Mouse (Mus musculus) G1E (cell line): ENCODE data around the gene Rcan1. TPM values are rescaled to one million over a fixed set of nuclear protein-coding genes. Genes with fewer than 3 reads are reported as not detected.

Experiments used
- ATAC-seq: 2 replicates; pipeline ENCODE4 v1.8.0; 2016; ENCODE audit warnings: mild to moderate bottlenecking; ENCODE audit not compliant: insufficient number of reproducible peaks, poor library complexity, low FRiP score, severe bottlenecking; ENCODE audit errors: extremely low read depth
- DNase-seq: peaks from one replicate; pipeline ENCODE4 v3.0.0; 2012; ENCODE audit warnings: low spot score
- H3K27me3 ChIP-seq: 2 replicates; pipeline ENCODE4 v1.6.1; 2012; ENCODE audit warnings: mild to moderate bottlenecking, low read length, inconsistent platforms; ENCODE audit not compliant: insufficient read depth
- H3K36me3 ChIP-seq: replicated peaks from 2 replicates; pipeline ENCODE3; 2012; ENCODE audit warnings: mild to moderate bottlenecking, inconsistent platforms
- H3K4me1 ChIP-seq: 2 replicates; pipeline ENCODE4 v1.6.1; 2012; ENCODE audit warnings: low read depth, low read length, inconsistent platforms, mixed read lengths; ENCODE audit not compliant: insufficient read depth
- H3K4me3 ChIP-seq: 2 replicates; pipeline ENCODE4 v1.5.1; 2012; ENCODE audit warnings: low read depth, mild to moderate bottlenecking, inconsistent platforms, low read length, moderate library complexity, mixed read lengths
- H3K9me3 ChIP-seq: replicated peaks from 2 replicates; pipeline ENCODE4 v1.6.1; 2012; ENCODE audit warnings: inconsistent platforms
- CTCF ChIP-seq: IDR thresholded peaks from 2 replicates; pipeline ENCODE4 v1.5.1; 2012; ENCODE audit warnings: low read depth, low read length, inconsistent platforms, mixed read lengths
- GATA1 ChIP-seq: IDR thresholded peaks from 2 replicates; pipeline ENCODE4 v1.6.1; 2012; ENCODE audit warnings: borderline replicate concordance, low read length, inconsistent platforms, mixed read lengths
- GATA2 ChIP-seq: IDR thresholded peaks from 2 replicates; pipeline ENCODE4 v1.6.1; 2012; ENCODE audit warnings: low read depth, low read length, inconsistent platforms, borderline replicate concordance
- POLR2AphosphoS5 ChIP-seq: IDR thresholded peaks from 2 replicates; pipeline ENCODE4 v1.6.1; 2012; ENCODE audit warnings: low read depth, low read length, inconsistent platforms; ENCODE audit not compliant: insufficient replicate concordance
- TAL1 ChIP-seq: conservative IDR thresholded peaks from 2 replicates; pipeline ENCODE4 v1.6.1; 2012; ENCODE audit warnings: low read depth, low read length, inconsistent platforms, mixed read lengths
- polyA plus RNA-seq: library from polyadenylated mRNA; stranded (reverse); fragments of >175 nt; gene quantifications from 2 replicates; pipeline ENCODE4 v1.2.3, GENCODE M21; 2012
- total RNA-seq, 2 experiments: library from RNA; stranded (forward) in 1 of 2; stranded (reverse) in 1 of 2; fragments of 200-1000 nt in 1 of 2; fragments of >200 nt in 1 of 2; fragmentation: Nextera tagmentation in 1 of 2; gene quantifications; 2 replicates each; pipeline ENCODE4 v1.2.3; 2014 to 2017

The Rcan1 gene
- total and polyA plus RNA-seq, 3 experiments: 12.3 to 16.1 (median 14.2) TPM

DNA sequence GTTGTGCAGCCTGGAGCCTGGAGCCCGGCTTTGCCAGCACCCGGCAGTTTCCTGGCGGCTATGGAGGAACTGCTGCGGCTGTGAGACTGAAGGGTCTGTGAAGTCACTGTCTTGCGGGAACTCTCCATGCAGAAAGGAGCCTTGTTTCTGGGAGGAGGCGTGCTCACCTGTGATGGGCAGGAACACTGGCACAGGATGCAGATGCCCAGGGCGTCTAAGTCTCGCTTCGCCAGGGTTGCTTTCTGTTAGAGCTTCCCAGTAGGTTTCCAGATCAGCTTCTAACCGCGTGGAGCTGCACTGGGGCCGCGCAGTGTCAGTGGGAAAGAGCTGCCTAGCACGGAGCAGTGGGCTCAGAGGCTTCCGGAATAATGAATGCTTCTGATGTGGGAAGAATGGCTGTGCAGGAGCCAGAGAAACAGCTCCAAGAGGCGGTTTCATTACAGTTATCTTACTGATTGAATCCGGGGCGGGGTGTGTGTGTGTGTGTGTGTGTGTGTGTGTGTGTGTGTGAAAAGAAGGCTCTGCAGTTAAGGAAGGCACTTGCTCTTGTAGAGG lies 35.2 kb downstream of the Rcan1 start:
- Histone ChIP-seq H3K36me3 (peaks cover 59% of the 10 kb centered on the region), H3K27me3 (no peaks in the 10 kb centered on the region), H3K4me1 (peaks cover 9% of the 10 kb centered on the region), H3K4me3 (no peak overlapping the region), H3K9me3 (no peaks in the 10 kb centered on the region)
- ATAC-seq: no peak
- TF ChIP-seq TAL1 (no peak), POLR2AphosphoS5 (no peak), CTCF (no peak), GATA2 (no peak), GATA1 (no peak)
- no peak for DNase-seq

DNA sequence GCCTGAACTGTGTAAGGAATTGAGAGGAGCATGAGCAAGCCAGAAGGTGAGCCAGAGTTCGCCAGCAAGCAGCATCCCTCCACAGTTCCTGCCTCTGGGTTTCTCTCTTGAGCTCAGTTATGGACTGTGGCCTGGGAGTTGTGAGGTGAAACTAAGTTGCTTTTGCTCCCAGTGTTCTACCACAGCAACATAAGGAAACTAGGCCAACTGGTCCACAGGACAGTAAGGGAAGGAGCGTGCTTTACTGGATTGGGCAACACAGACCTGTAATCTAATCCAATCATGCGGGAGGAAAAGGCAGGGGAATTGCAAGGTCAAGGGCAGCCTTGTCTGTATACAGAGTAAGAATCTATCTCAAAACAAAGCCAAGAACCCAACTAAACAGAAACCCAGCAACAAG lies 37.5 kb downstream of the Rcan1 start:
- TF ChIP-seq TAL1: no peak
- no peak for TF ChIP-seq GATA2
- no peak for TF ChIP-seq GATA1
- TF ChIP-seq POLR2AphosphoS5: no peak
- no peak for TF ChIP-seq CTCF
- DNase-seq (no peak), ATAC-seq (no peak)
- Histone ChIP-seq H3K9me3 (no peaks in the 10 kb centered on the region), H3K36me3 (peaks cover 58% of the 10 kb centered on the region), H3K27me3 (no peaks in the 10 kb centered on the region), H3K4me3 (no peak overlapping the region), H3K4me1 (peaks cover 8% of the 10 kb centered on the region)

DNA sequence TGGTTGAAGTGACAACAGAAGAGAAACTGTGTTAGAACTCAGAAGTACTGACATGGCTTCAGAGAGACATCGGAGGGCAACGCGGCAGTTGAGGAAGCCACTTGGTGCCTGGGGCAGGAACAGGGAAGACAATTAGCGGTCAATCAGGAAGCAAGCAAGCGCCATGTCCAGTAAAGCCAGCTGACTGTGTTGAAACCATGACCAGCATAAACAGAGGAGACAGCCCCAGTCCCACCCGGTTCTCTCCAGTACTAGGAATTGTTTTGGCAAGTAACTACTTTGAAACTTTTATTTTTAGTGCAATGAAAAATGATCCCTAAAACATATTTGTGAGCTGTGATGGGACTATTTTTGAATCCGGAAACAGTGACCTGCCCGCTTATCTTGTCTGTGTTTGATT lies 39.9 kb downstream of the Rcan1 start:
- Histone ChIP-seq H3K27me3 (no peaks in the 10 kb centered on the region), H3K9me3 (no peaks in the 10 kb centered on the region), H3K4me3 (no peak overlapping the region), H3K4me1 (peaks cover 8% of the 10 kb centered on the region), H3K36me3 (peaks cover 66% of the 10 kb centered on the region)
- TF ChIP-seq GATA1 (no peak), TAL1 (no peak), GATA2 (no peak), POLR2AphosphoS5 (no peak), CTCF (no peak)
- DNase-seq: no peak
- ATAC-seq: no peak

DNA sequence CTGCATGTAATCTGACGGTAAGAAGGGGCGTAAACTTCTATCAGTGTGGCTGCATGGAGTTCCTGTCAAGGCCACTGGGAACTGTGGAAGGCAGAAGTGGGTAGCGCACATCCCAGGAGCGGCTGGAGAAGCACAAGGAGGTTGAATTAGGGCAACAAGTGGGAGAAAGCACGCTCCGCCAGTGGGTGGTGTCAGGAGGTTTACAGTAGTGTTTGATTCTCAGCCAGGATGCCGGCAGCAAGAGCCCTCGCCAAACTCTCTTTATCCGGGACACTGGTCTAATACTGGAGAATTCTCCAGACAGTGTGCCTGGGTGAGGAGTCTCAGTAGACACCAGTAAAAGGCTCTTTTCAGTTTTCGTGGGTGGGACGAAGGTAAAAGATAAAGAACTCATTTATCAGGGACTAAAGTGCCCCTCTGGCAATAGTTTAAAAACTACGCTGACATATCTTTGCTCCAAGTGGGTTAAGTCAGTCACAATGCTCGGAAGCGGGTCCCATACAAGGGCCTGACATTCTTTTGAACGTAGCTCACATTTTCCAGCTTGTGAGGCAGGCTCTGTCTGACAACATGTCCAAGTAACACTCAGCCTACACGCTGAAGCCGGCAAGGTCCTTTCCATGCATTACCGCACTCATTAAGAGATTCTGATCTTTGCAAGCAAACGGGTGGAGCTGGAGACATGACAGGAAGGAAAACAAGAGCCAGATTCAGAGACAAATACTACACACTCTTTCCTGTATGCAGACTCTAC lies 42.3 kb downstream of the Rcan1 start:
- Histone ChIP-seq H3K9me3 (no peaks in the 10 kb centered on the region), H3K4me1 (peaks cover 6% of the 10 kb centered on the region), H3K4me3 (no peak overlapping the region), H3K27me3 (no peaks in the 10 kb centered on the region), H3K36me3 (peaks cover 49% of the 10 kb centered on the region)
- DNase-seq: no peak
- no peak for TF ChIP-seq POLR2AphosphoS5
- TF ChIP-seq GATA1: no peak
- no peak for TF ChIP-seq TAL1
- ATAC-seq: 0 out of 2 replicates have a peak, but pooled peaks have one; percentile 22

DNA sequence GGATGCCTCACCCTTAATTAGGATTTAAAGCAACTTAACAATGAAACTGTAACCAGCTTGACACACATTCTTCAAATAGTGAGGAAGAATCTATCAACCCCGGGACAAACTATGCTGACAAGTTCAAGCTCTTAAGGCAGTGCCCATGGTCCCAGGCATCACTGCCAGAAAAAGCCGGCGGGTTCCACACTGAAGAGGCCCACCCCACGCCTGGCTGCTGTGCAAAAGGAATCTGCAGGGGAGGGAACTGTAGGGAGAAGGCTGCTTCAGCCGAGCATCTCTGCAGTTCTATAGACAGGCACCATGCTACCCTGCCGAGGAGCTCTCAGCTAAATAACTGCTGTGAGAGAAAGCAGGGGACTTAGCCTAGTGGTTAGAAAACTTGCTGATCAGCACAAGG lies 44.0 kb downstream of the Rcan1 start:
- DNase-seq: no peak
- Histone ChIP-seq H3K4me1 (peaks cover 6% of the 10 kb centered on the region), H3K9me3 (no peaks in the 10 kb centered on the region), H3K27me3 (no peaks in the 10 kb centered on the region), H3K4me3 (no peak overlapping the region), H3K36me3 (peaks cover 39% of the 10 kb centered on the region)
- ATAC-seq: no peak
- TF ChIP-seq GATA1 (no peak), POLR2AphosphoS5 (no peak), CTCF (no peak)

DNA sequence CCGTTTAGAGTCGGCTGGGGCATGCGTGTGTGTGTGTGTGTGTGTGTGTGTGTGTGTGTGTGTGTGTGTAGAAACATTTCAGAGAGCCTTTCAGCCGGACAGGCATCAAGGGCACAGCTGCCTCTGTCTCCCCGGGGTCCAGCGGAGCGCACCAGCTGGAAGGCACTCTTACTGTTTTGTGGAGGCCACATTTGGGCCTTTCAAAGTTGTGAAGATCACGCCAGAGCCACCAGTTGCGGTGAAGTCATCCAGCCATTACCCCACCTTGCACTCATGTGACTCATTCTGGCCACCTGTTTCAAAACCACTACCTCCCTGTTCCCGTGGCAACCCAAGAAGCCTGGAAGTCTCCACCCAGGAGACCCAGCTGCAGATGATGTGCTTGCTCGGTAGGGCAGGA lies 44.8 kb downstream of the Rcan1 start:
- no peaks in the 10 kb centered on the region for H3K27me3 ChIP-seq
- H3K9me3 ChIP-seq: no peaks in the 10 kb centered on the region
- ATAC-seq (no peak), DNase-seq (no peak)
- H3K36me3 ChIP-seq: peaks cover 37% of the 10 kb centered on the region
- TF ChIP-seq POLR2AphosphoS5: no peak
- no peak for TF ChIP-seq GATA1
- no peak for TF ChIP-seq GATA2
- TF ChIP-seq TAL1: no peak
- no peak for TF ChIP-seq CTCF
- H3K4me1 ChIP-seq: peaks cover 6% of the 10 kb centered on the region
- H3K4me3 ChIP-seq: no peak overlapping the region
